Mouse (Mus musculus) liver, embryonic 15.5 days (tissue): Measurements from ENCODE around the gene B4galt4. TPM values are rescaled to one million over a fixed set of nuclear protein-coding genes. Genes with fewer than 3 reads are reported as not detected.

Source experiments
- ATAC-seq: fragments of 200-750 bp; cut with Nextera tagmentation; 2 replicates; pipeline ENCODE4 v1.8.0; 2017; ENCODE audit warnings: moderate number of reproducible peaks, mild to moderate bottlenecking, moderate library complexity; ENCODE audit not compliant: insufficient read depth
- H3K27ac ChIP-seq: fragments of 300-500 bp; sonication (generic); replicated peaks from 2 replicates; pipeline ENCODE4 v1.5.1; 2015; ENCODE audit warnings: mild to moderate bottlenecking, inconsistent platforms
- H3K27me3 ChIP-seq: fragments of 300-500 bp; sonication (generic); 2 replicates; pipeline ENCODE4 v1.6.1; 2015; ENCODE audit warnings: mild to moderate bottlenecking, inconsistent platforms
- H3K36me3 ChIP-seq: fragments of 300-500 bp; sonication (generic); replicated peaks from 2 replicates; pipeline ENCODE4 v1.6.1; 2015; ENCODE audit warnings: moderate library complexity, mild to moderate bottlenecking, inconsistent platforms
- H3K4me1 ChIP-seq: fragments of 300-500 bp; sonication (generic); replicated peaks from 2 replicates; pipeline ENCODE4 v1.6.1; 2015; ENCODE audit warnings: inconsistent platforms
- H3K4me2 ChIP-seq: fragments of 300-500 bp; sonication (generic); 2 replicates; pipeline ENCODE4 v1.6.1; 2015; ENCODE audit warnings: moderate library complexity, mild to moderate bottlenecking, inconsistent platforms
- H3K4me3 ChIP-seq: fragments of 300-500 bp; sonication (generic); replicated peaks from 2 replicates; pipeline ENCODE4 v1.5.1; 2015; ENCODE audit warnings: mild to moderate bottlenecking, inconsistent platforms
- H3K9ac ChIP-seq: fragments of 300-500 bp; sonication (generic); 2 replicates; pipeline ENCODE4 v1.6.1; 2015; ENCODE audit warnings: moderate library complexity, mild to moderate bottlenecking, inconsistent platforms
- H3K9me3 ChIP-seq: fragments of 300-500 bp; sonication (generic); replicated peaks from 2 replicates; pipeline ENCODE4 v1.6.1; 2016; ENCODE audit warnings: inconsistent platforms
- WGBS: fragments of 180-500 bp; shearing (Covaris S2); methylation state at CpG from one replicate; pipeline ENCODE4 v1.1.7; 2015; ENCODE audit warnings: mixed read lengths; ENCODE audit not compliant: insufficient replicate concordance; 5-methylcytosine and 5-hydroxymethylcytosine counted together
- polyA plus RNA-seq: library from polyadenylated mRNA; unstranded; fragments of >200 nt; fragmentation: Nextera tagmentation; extraction: Ambion mirVana; gene quantifications from 2 replicates; pipeline ENCODE4 v1.2.1, GENCODE M21; 2015

B4galt4 gene
- 3.0 and 3.2 TPM in 2 replicates for polyA plus RNA-seq

- peak within 1 kb of the TSS; percentile 63 for H3K4me2 ChIP-seq
- peak; percentile 28; the same call in 1 of the 2 replicates for ATAC-seq
- H3K4me3 ChIP-seq: peak within 1 kb of the TSS; percentile 53
- peak within 1 kb of the TSS; percentile 18; the same call in 1 of the 2 replicates for H3K9ac ChIP-seq
- WGBS: 0% methylated on average over 53 of the region's 69 CpGs
- H3K4me1 ChIP-seq: peaks cover 3% of the 10 kb centered on the region; the same call in 1 of the 2 replicates
- H3K36me3 ChIP-seq: no peaks in the 10 kb centered on the region
- peaks cover 56% of the 10 kb centered on the region for H3K27me3 ChIP-seq
- H3K9me3 ChIP-seq: no peaks in the 10 kb centered on the region
- no peak within 1 kb of the TSS for H3K27ac ChIP-seq
Observed at GRCm38 (mm10) chr16:38742113-38742658, at the start of gene B4galt4. Gene B4galt4 (plus strand): TSS chr16:38742264.

GRCm38 (mm10) chr16:38694906-38695540, 47.0 kb upstream of the B4galt4 start:
- no peak overlapping the region for H3K9ac ChIP-seq
- WGBS: 62% methylated on average over 6 of the region's 6 CpGs
- no peak overlapping the region for H3K27ac ChIP-seq
- H3K4me2 ChIP-seq: no peak overlapping the region
- H3K27me3 ChIP-seq: no peaks in the 10 kb centered on the region; the same call in 1 of the 2 replicates
- H3K4me3 ChIP-seq: no peak overlapping the region
- no peak for ATAC-seq
- no peaks in the 10 kb centered on the region for H3K9me3 ChIP-seq
- H3K4me1 ChIP-seq: no peaks in the 10 kb centered on the region
- H3K36me3 ChIP-seq: no peaks in the 10 kb centered on the region

- H3K4me3 ChIP-seq: no peak overlapping the region
- H3K27ac ChIP-seq: no peak overlapping the region
- 45% methylated on average over 5 of the region's 5 CpGs for WGBS
- no peaks in the 10 kb centered on the region for H3K4me1 ChIP-seq
- no peak overlapping the region for H3K9ac ChIP-seq
- no peaks in the 10 kb centered on the region for H3K36me3 ChIP-seq
- ATAC-seq: no peak
- H3K4me2 ChIP-seq: no peak overlapping the region
- H3K9me3 ChIP-seq: no peaks in the 10 kb centered on the region
- no peaks in the 10 kb centered on the region; the same call in 1 of the 2 replicates for H3K27me3 ChIP-seq
Observed at GRCm38 (mm10) chr16:38695557-38695956, 46.5 kb upstream of the B4galt4 start.

GRCm38 (mm10) chr16:38697611-38698010, 44.5 kb upstream of the B4galt4 start:
- Histone ChIP-seq H3K27ac (no peak overlapping the region), H3K9ac (no peak overlapping the region), H3K4me3 (no peak overlapping the region), H3K4me1 (0 out of 2 replicates have a peak, but pooled peaks cover 2% of the 10 kb centered on the region), H3K9me3 (no peaks in the 10 kb centered on the region), H3K27me3 (peaks cover 2% of the 10 kb centered on the region; the same call in 1 of the 2 replicates), H3K4me2 (no peak overlapping the region), H3K36me3 (no peaks in the 10 kb centered on the region)
- no peak for ATAC-seq
- WGBS: 66% methylated on average over 5 of the region's 5 CpGs

- H3K4me2 ChIP-seq: no peak overlapping the region
- no peaks in the 10 kb centered on the region for H3K36me3 ChIP-seq
- 0 out of 2 replicates have a peak, but pooled peaks cover 10% of the 10 kb centered on the region for H3K27me3 ChIP-seq
- ATAC-seq: no peak
- WGBS: 54% methylated on average over 16 of the region's 16 CpGs
- H3K4me1 ChIP-seq: 0 out of 2 replicates have a peak, but pooled peaks cover 2% of the 10 kb centered on the region
- no peak overlapping the region for H3K27ac ChIP-seq
- no peak overlapping the region for H3K9ac ChIP-seq
- no peaks in the 10 kb centered on the region for H3K9me3 ChIP-seq
- no peak overlapping the region for H3K4me3 ChIP-seq
Observed at GRCm38 (mm10) chr16:38700392-38701162, 41.5 kb upstream of the B4galt4 start.

GRCm38 (mm10) chr16:38701492-38702185, 40.4 kb upstream of the B4galt4 start:
- 13% methylated on average over 9 of the region's 9 CpGs for WGBS
- peaks cover 16% of the 10 kb centered on the region for H3K27me3 ChIP-seq
- 0 out of 2 replicates have a peak, but pooled peaks cover 2% of the 10 kb centered on the region for H3K4me1 ChIP-seq
- ATAC-seq: no peak
- no peaks in the 10 kb centered on the region for H3K36me3 ChIP-seq
- no peak overlapping the region for H3K27ac ChIP-seq
- H3K9ac ChIP-seq: no peak overlapping the region
- no peak overlapping the region for H3K4me3 ChIP-seq
- no peak overlapping the region for H3K4me2 ChIP-seq
- no peaks in the 10 kb centered on the region for H3K9me3 ChIP-seq

- Histone ChIP-seq H3K9ac (no peak overlapping the region), H3K9me3 (no peaks in the 10 kb centered on the region), H3K27me3 (peaks cover 23% of the 10 kb centered on the region), H3K36me3 (no peaks in the 10 kb centered on the region), H3K4me1 (0 out of 2 replicates have a peak, but pooled peaks cover 2% of the 10 kb centered on the region), H3K4me2 (no peak overlapping the region), H3K27ac (no peak overlapping the region), H3K4me3 (no peak overlapping the region)
- no peak for ATAC-seq
- 57% methylated on average over 3 of the region's 3 CpGs for WGBS
Observed at GRCm38 (mm10) chr16:38702316-38702715, 39.7 kb upstream of the B4galt4 start.

GRCm38 (mm10) chr16:38703501-38703900, 38.6 kb upstream of the B4galt4 start:
- H3K4me3 ChIP-seq: no peak overlapping the region
- peaks cover 33% of the 10 kb centered on the region for H3K27me3 ChIP-seq
- H3K36me3 ChIP-seq: no peaks in the 10 kb centered on the region
- no peak overlapping the region for H3K4me2 ChIP-seq
- 0 out of 2 replicates have a peak, but pooled peaks cover 2% of the 10 kb centered on the region for H3K4me1 ChIP-seq
- no peak for ATAC-seq
- no peaks in the 10 kb centered on the region for H3K9me3 ChIP-seq
- no peak overlapping the region for H3K9ac ChIP-seq
- WGBS: 57% methylated on average over 6 of the region's 6 CpGs
- no peak overlapping the region for H3K27ac ChIP-seq

- 45% methylated on average over 9 of the region's 9 CpGs for WGBS
- H3K4me1 ChIP-seq: 0 out of 2 replicates have a peak, but pooled peaks cover 2% of the 10 kb centered on the region
- no peak for ATAC-seq
- no peak overlapping the region for H3K9ac ChIP-seq
- peaks cover 55% of the 10 kb centered on the region for H3K27me3 ChIP-seq
- H3K4me2 ChIP-seq: no peak overlapping the region
- H3K9me3 ChIP-seq: no peaks in the 10 kb centered on the region
- H3K36me3 ChIP-seq: no peaks in the 10 kb centered on the region
- no peak overlapping the region for H3K4me3 ChIP-seq
- no peak overlapping the region for H3K27ac ChIP-seq
Observed at GRCm38 (mm10) chr16:38705531-38706281, 36.4 kb upstream of the B4galt4 start.

GRCm38 (mm10) chr16:38706782-38707181, 35.3 kb upstream of the B4galt4 start:
- H3K27ac ChIP-seq: no peak overlapping the region
- no peaks in the 10 kb centered on the region for H3K36me3 ChIP-seq
- no peak for ATAC-seq
- 55% methylated on average over 7 of the region's 7 CpGs for WGBS
- no peak overlapping the region for H3K4me3 ChIP-seq
- no peak overlapping the region for H3K9ac ChIP-seq
- H3K4me1 ChIP-seq: 0 out of 2 replicates have a peak, but pooled peaks cover under 1% of the 10 kb centered on the region
- H3K9me3 ChIP-seq: no peaks in the 10 kb centered on the region
- peaks cover 66% of the 10 kb centered on the region for H3K27me3 ChIP-seq
- H3K4me2 ChIP-seq: no peak overlapping the region
